Mouse (Mus musculus) forelimb bud, embryonic 11.5 days (tissue): ENCODE data around the gene Akap6.

Experiments used
- DNase-seq: peaks from one replicate; pipeline ENCODE4 v3.0.0-alpha.2; 2012; ENCODE audit warnings: low read depth, low spot score

The Akap6 gene

DNA sequence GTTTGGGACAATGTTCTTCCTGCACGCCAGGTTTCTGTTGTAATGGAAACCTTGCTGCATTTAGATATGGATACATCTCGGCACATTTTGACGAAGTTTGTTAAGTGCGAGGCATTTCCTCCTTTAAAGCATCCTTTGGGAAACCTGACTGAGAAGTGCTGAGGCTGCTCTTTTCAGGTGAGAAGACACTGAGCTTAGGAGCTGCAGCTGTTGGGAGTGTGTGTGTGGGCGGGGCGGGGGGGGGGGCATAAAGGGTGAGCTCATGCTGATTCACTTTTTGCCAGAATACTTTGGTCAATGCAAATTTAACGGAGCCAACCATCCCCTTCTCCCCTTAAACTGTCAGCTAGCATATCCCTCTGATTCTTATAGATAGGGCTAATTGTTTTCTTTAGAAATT, 81.9 kb downstream of the Akap6 start:
- DNase-seq, result no peak

DNA sequence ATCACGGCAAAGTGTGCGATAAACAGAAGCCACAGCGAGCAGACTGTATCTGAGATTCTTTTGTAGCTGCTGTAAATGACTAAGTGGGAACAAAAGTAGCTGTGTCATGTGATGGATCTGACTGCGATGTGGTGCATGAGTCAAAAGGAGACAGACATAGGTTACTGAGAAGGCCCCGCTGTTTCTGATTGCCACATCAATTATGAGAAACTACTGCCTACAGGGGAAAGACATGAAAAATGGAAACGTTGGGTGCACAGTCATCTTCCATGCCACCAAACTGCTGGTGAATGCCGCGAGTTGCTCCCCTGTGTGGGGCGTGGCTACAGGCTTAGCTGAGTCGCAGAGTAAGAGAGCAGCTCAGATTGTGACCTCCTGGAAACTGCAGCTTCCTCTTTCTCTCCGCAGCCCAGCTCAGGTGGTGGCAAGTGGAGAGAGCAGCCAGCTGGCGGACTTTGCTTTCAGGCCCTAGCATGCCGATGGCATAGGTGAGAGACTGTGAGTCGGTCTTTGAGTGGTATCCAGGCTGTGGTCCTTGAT, 83.8 kb downstream of the Akap6 start:
- DNase-seq, result peak; percentile 18

DNA sequence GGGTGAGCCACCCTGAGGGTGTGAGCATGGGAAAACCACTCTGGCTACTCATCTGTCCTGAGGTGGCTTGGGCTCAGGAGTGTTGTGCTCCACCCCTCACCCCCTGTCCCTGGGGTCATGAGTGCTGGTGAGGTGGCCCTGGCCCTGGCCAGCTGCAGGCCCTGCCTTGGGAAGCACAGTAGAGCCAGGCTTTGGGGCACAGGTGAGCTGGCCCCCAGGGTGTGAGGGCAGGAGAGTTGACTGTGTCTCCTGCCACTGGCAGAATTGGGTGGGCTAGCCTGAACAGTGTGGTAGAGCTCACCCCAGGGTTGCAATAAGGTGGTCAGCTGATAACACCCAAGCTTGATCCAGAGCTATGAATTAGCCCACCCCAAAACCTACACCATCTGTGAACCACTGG, 86.0 kb downstream of the Akap6 start:
- DNase-seq, result no peak

DNA sequence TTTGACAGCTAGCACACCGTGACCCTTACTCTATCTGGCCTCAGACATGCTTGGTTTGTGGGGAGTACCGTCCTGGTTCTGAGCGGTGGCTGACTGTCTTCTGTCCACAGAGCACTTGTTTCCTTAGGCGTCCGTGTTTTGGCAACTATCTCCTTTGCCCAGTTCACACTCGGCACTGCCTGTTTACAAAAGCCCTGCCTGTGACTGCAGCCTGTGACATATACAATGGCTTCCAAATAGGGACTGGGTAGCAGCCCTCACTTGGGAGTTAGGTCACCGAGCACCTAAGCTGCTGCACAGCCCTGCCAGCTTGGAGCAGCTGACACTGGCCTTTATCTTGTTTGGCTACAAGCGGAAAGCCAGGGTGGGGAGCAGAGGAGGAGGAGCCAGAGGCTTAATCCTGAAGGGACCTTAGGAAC, 91.2 kb downstream of the Akap6 start:
- no peak for DNase-seq

DNA sequence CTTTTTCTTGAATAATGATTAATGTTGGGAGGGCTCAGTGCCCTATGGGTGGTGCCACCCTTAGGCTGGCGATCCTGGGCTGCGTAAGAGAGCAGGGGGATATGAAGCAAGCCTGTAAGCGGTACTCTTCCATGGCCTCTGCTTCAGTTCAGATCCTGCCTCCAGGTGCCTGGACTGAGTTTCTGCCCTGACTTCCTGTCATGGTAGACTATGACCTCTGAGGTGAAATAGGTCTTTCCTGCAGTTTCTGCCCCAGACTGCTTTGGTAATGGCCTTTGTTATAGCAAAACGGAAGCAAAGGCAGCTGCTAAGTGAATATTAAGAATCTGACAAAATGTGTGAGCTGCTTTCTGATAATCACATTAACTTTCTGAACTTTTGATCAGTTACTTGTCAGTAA, 94.9 kb downstream of the Akap6 start:
- no peak for DNase-seq

DNA sequence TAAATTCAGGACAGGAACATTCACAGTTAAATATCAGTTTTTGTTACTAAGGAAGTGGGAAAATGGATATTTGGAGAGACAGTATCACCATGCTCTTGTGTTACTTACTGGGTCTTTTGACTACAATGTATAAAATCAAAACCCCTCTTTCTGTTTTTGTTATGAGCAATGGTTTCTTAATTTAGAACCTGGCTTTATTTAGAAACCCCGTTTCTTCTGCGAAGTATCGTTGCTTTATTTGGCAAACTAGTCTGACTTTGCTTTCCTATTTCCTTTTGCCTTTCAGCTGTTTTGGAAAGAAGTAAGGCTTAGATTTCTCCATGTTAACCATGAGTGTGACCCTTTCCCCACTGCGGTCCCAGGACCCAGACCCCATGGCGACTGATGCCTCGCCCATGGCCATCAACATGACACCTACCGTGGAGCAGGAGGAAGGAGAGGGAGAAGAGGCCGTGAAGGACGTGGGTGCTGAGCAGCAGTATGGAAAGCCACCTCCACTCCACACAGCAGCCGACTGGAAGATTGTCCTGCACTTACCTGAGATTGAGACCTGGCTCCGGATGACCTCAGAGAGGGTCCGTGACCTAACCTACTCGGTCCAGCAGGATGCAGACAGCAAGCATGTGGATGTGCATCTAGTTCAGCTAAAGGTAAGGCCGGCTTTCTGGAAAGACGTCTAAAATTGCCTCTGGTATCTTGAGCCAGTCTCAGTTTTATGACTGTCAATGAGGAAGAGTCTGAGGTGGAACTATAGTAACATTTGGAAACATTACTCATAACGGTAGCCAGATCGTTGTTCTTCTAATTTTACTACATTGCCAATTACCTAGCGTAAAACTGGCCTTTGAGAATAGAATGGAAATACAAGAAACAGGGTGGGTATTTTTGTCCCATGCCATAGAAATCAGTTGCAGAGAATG, 96.6 kb downstream of the Akap6 start:
- no peak for DNase-seq

DNA sequence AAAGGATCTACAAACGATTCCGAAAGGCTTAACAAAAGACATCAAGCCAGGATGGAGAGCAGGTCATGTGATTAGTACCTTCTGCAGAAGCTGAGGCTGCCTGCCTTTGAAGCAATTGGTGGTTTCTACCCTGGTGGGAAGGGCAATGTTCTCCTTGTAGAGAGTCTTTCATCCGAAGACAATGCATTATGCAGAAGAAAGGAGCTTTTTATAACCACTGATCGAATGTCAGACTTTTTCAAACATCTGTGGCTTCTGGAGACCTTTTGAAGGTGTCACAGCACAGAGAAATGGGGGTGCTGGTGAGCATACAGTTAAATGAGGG, 97.2 kb downstream of the Akap6 start:
- no peak for DNase-seq

DNA sequence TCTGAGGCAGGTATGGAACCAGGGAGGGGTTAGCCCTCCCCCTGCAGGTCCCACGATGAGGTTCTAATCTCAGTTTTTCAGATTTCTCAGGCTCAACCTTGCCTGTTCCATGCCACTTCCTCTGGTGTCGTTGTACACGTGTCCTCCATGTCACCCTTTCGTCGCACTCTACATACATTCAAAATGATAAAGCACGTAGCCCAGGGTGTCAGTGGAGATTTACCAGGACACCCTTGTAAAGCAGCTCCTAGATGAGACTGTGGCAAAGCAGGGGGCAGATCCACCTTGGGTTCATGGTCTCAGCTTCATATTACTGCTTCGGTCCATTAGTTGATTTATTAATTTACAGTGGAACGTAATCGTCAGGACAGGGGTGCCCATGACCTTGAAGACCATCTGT, 100.5 kb downstream of the Akap6 start:
- DNase-seq, result no peak

DNA sequence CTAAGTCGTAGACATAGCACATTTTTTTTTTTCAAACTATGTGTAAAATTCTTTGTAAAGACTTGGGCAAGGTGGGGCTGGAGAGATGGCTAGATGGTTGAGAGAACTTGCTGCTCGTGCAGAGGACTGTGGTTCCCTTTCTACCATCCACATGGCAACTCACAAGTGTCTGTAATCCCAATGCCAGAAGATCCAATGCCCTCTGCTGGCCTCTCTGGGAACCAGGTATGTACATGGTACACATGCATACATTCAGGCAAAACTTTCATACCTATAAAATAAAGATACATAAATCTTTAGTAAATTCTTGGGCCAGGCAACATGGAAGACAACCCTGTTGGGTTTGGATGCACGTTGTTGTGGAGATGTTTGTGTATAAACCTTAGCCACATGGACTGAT, 107.1 kb downstream of the Akap6 start:
- no peak for DNase-seq

DNA sequence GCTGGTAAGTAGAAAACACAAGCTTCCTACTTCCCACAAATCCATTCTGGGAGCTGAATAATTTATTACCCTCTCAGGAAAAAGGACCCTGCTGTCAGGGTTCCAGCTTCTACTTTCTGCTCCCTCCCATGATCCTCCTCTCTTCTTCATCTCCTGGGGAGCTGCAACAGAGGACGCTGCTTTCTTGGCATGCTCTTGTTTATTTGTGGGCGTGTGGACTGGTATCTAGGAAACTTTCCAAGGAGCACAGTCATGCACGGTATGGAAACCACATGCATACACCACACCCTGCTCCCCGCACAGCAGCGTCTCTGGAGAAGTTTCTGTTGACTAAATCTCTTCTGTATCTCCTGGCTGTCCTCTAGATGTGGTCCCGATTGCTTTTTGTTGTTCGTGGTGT, 119.4 kb downstream of the Akap6 start:
- no peak for DNase-seq

DNA sequence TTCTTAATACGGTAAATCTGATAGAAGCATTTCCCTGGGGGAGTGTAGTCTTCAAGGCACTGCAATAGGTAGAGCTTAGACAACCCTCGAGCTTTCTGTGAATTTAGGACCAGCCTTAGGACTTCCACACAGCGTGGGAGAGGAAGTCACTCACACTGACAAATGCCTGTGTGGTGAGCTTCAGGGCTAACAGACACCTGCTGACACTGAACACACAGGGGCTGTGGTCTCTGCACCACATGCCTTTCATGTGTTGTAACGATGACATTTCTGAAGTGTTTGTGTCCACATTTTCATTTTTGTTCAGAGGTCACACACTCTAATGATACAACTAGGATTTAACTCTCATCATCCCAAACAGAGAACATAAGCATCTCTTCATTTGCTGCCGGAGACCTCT, 125.6 kb downstream of the Akap6 start:
- no peak for DNase-seq

DNA sequence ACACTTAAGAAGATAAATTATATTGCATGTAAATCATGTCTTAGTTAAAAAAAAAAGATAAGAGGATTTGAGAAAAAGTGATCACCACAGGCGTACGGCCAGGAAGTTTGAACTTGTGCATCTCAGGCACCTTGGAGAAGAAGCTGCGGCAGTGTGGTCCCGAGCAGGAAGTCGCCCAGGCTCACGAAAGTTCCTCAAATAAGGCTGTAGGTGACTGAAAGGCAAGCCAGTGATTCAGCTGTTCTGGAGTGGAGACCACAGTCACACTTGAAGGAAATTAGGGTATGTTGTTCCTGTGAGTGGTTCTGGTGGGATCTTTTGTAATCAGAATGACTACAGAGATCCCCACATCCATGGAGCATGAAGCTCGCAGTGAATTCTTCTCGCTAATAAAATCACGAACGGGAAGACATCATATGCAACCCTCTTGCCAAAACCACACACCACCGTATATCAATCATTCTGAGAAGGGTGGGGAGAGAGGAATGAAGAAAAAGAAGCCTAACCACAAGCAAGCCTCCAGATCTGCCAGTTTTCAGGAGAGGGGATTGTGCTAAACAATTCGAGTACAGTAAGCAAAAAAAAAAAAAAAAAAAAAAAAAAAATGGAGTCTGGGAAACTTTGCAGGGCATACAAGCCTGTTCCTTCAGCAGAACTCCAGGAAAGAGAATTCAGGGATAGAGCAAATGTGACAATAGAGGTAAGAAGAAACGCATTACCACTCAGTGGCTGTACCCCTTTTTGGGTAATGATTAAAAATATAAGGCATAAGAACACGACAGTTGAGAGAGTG, 130.0 kb downstream of the Akap6 start:
- DNase-seq, result no peak

DNA sequence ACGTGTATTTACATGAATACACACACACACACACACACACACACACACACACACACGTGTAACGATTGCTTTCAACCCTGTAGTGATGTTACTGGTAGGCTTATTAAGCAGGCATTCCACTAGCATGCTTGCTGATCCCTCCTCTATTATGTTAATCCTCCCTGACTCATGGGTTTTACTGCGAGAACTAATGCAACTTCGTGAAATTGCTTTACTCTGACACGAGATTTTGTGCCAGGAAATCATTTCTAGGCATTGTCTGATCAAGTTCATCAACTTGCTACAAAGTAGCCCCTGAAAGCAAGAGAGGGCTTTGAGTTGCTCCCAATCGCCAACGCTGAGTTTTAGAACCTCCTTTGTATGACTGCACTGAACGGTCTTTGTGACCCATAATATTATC, 132.6 kb downstream of the Akap6 start:
- DNase-seq, result no peak

DNA sequence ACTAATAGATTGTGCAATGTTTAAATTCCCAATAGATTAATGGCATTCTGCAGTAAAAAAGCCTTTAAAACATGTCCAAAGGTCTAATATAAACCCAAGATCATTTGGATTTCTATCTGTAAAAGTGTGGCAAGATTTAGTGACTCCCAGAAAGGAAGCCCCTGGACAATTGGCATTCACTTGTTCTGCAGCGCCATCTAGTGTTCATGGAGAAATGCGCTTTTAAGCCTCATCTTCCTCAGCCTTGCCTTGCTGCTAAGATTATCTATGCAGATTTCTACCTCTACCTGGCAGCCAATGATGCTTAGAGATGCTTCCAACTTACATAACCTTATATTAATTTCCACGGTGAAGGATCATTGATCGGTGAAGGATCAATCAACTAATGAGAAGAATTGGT, 133.0 kb downstream of the Akap6 start:
- peak; percentile 83 for DNase-seq

DNA sequence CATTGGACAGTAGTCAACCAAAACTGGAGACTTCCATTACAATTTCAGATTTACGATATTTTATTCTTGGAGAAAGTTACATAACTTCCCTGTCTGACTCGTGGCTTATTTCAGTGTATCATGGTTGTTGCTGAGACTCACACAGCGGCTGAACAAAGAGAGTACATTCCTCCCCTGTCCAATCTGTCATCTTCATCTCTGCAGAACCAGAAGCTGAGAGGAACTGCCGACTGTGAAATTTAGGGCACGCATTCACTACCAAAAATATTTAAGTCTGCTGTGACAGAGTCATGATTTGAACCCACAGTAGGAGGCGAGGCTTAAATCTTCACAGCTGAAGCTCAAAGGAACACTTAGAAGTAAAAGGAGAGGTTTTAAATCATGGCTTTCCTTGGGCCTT, 134.0 kb downstream of the Akap6 start:
- no peak for DNase-seq

DNA sequence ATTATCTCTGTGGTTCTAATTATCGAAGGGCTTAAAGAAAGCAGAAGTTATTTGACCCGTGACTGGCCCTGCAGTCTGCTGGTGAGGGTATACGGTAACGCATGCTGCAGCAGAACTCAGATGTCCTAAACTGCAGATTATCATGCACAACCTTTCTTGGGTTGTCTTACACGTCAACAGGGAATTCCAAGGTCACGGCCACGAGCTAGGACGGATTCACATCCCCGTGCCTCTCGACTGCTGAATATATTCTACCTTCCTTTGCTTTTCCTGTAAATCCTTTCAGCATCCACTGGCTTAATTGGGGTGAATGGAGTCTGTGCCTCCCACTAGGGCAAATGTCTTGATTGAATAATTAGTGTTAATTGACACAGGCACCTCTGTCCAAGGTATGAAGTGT, 134.9 kb downstream of the Akap6 start:
- DNase-seq, result no peak

DNA sequence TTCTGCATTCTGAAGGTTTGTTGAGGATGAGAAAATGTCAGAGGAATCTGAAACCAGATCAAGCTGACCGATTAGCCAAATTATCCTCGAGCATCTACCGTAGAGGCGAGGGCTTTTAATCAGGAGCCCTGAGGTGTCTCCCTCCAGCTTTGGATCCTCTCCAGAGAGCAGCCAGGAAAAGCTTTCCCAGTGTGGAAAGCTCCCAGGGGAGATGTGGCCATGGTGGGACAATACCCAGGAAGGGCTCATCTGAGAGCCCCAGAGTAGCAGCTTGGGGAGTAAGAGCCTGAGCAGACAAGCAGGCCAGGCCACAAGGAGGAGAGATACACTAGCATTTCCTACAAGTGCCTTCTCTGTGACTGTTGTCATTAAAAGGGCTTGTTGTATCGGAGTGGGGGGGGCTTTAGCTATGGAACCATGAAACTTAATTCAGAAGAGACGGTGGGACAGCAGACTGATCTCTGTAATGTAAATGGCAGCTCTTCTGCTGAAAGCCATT, 135.6 kb downstream of the Akap6 start:
- DNase-seq, result no peak

DNA sequence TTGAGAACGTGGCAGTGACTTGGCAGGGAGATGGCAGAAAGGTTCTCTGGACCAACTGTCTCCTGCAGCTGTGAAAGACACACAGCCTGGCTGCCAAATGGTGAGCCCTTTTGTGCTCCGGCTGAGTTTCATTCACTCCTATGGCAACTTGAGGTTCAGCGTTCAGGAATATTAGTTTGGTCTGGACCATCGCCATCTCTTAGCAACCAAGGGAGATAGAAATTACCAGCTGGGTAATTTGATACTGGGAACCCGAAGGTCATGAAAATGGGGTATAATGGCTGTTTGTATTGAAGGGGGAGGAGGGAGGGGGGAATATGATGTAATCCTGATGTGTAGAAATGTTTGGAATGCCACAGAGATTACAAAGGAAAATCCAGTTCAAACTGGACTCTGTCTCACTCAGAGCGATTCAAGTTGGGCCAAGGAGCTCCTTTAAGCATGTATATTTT, 136.1 kb downstream of the Akap6 start:
- DNase-seq, result peak; percentile 77

DNA sequence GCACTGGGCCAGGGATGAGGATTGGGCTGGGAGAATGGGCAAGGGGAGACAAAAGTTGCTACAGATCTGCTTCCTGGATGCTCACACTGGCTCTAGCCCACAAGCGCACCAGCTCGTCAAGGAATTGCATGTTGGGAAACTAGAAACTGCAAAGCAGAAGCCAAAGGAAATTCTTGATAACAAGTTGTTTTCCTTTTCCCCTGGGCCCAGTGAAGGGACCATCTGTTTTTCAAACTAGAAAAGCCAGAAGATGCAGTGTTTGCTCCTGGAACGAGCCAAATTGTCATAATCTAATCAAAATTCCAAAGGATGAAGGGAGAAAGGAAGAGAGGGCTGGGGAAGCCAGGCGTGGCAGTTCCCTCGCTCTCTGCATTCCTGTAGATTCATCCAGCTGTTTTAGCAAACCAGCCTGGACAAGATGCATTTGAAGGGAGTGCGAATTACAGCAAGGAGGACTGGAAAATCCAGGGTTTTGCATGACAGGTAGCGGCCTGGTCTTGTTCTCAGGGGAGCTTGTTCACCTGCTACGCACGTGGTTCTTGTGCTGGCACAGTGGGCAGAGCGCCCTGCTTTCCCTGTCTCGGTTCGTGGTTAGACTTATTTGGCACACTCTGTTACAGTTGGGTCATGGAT, 136.8 kb downstream of the Akap6 start:
- peak; percentile 29 for DNase-seq

DNA sequence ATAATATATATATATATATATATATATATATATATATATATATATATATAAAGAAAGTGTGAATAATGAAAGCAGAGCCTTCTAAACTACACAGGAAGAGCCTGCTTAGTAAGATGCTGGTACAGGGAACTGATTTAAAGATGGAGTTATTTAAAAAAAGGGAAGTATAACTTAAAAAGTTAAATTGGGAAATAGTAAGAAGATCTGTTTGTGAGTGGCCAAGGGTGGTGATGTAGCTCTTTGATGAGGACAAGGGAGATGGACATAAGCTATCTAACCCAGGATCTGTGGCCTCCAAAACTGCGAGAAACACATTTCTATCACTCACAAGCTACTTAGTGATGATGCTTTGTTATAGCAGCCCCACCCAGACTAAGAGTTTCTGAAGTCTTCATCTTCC, 146.8 kb downstream of the Akap6 start:
- no peak for DNase-seq

DNA sequence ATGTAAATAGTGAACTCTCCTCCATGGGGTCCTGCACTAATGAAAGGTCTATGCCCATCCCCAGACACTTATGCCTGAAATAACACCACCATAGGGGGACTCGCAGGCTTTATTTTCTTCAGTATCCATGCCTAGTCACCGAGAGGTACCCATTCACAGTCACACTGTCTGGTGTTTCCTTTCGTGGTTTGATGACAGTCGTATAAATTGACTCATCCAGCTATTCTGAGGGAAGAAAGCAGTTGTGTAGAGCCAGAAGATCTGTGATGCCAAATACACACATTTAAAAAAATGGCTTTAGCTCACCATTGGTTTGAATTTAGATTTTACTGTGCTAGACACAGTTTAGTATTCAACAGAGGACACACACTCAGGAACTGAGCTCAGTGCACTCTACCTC, 147.8 kb downstream of the Akap6 start:
- DNase-seq, result no peak
